Mouse (Mus musculus) mouse trophoblast stem cell (cell line): ENCODE measurements around the gene Xpo4.

Source experiments
- in situ Hi-C, 2 experiments: fragments of 300-500 bp; cut with MseI, MboI; formaldehyde crosslinking; loops; 2 replicates in 1 of 2; 3 replicates in 1 of 2; pipeline ENCODE4 v1.15.1; 2025

Xpo4 gene

GRCm38 (mm10) chr14:57537261-57538015 lies 127.8 kb downstream of the Xpo4 start:
- in situ Hi-C loops = no loop called here

DNA sequence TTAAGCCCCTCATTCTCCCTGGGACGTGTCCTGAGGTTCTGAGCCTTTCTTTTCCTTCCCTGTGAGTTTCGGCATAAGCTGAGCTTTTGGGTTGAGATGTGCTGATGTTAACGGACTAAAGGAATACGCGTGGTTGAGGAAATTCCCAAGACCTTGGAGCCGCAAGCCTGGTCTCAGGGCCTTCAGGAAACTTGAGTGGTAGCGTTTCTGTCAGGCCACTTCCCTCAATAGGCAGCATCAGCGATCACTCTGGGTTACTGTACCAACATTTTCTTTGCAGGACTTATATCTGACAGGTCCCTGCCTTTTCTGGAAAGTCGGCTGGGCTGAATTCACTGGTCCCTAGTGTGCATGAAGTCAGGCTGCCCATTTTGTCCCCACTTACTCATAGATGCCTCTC lies 128.4 kb downstream of the Xpo4 start:
- in situ Hi-C loops = no loop called here

- in situ Hi-C loops = no loop called here
Observed at GRCm38 (mm10) chr14:57535646-57536045, 129.6 kb downstream of the Xpo4 start.

- in situ Hi-C loops = no loop called here
Observed at GRCm38 (mm10) chr14:57534961-57535360, 130.3 kb downstream of the Xpo4 start.

DNA sequence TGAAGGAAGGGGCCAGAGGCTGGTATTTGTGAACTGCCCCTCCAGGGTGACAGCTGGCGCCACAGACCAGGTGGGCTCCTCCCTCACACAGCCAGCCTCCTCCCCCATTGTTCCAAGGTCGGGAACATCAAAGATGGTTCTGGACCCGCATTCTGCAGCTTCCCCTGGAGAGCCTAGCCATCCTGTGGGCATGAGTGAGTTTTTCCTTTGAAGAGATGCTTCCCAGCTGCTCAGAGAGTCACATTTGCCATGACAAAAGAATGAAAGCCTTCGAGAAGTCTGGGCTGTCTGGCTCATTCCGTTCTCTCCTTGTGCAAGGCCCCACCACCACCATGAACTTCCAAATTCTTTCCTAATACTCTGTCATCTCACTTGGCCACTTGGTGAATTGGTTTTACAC lies 130.9 kb downstream of the Xpo4 start:
- in situ Hi-C loops = no loop called here

- in situ Hi-C loops = no loop called here
Observed at GRCm38 (mm10) chr14:57533841-57534240, 131.4 kb downstream of the Xpo4 start.

DNA sequence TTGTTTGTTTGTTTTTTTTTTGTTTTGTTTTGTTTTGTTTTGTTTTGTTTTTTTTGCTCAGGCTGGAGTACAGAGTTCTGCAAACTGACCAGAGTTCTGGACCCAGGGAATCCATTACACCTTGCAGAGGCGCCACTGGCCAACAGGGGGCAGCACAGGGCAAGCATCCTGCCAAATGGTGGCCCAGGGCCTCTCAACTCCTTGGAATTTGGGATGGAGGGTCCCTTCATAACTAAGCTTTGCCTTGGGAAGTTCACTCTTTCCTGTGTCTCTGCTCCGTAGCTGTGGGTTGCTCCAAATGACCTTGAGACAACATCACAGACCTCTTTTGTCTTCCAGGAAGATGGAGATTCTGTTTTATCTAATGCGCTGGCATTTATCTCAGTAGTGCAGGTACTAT lies 132.0 kb downstream of the Xpo4 start:
- in situ Hi-C loops = no loop called here

- in situ Hi-C loops = no loop called here
Observed at GRCm38 (mm10) chr14:57532577-57532976, 132.7 kb downstream of the Xpo4 start.

DNA sequence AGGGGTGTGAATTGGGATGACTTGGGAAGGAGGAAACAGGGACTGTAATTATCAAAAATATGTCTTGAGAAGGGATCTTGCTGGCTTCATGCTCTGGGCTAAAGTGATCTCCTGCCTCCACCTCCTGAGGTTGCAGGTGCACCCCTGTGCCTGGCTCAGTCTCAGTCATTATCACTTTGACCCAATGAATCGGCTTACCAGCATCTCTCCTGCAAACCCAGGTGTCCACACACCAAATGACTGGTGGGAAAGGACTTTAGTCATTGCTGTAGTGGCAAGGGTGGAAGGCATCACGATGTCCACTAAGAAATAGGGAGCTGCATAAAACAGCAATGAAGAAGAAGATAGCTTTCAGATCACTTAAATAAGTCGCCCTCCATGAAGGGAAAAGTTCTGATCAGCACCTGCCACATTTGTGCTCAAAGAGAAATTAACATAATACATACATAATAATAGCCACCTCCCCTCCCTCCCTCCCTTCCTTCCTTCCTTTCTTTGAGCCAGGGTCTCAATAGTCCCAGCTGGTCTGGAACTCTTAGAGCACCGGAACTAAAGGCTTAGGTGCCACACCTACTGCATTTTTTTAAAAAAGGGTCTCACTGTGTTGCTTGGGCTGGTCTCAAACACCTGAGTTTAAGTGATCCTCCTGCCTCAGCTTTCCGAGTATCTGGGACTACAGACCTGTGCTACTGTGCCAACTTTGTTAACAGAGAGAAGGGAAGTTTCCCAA lies 135.3 kb downstream of the Xpo4 start:
- in situ Hi-C loops = no loop called here

GRCm38 (mm10) chr14:57529086-57529785 lies 136.0 kb downstream of the Xpo4 start:
- in situ Hi-C loops = no loop called here

DNA sequence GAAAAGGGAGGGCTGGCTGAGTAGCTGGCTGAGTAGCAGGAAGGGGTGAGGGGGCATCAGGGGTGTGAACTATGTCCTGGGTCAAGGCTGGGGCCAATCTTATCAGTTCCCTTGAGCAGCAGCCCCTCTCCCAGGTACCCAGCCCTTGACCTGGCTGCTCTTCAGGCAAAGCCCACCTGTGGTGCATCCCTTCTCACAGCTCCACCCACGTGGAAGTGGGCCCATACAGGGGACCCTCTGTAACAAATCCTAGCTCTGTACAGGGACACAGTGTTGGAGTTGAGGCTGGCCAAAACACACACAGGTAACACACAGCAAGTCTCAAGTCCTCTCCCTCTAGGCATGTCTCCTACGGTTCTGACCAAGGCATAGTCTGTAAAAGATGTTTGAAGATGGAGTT lies 137.6 kb downstream of the Xpo4 start:
- in situ Hi-C loops = no loop called here
